In genomic region chr14:25713443-25713842, GRCm38 (mm10) we compare ENCODE assay signal across 11 mouse cellular contexts. TPM values are rescaled to one million over a fixed set of nuclear protein-coding genes. Genes with fewer than 3 reads are reported as not detected.
DNase-seq lines count a peak whose midpoint lies in the region; ATAC-seq and TF ChIP-seq lines count a peak whose summit lies in the region.
"Had no signal": no experiment of that assay in that cellular context is flagged by ENCODE, and none has a peak within 500 bp of the region (broad histone marks: within the 10 kb centered on the region; RNA-seq: fewer than 3 reads in every experiment).

No protein-coding gene starts in this region.

- no peak overlapping the region for H3K4me2 ChIP-seq in midbrain, postnatal 0 days (ENCODE audit: low read depth, low read length, poor library complexity, severe bottlenecking)
- H3K4me2 ChIP-seq: embryonic facial prominence, embryonic 13.5 days; stomach, embryonic 15.5 days had no signal

- no peak overlapping the region for H3K9ac ChIP-seq in MEL (ENCODE audit: control insufficient read depth, low read depth, low read length, poor library complexity, severe bottlenecking)
- H3K9ac ChIP-seq in midbrain, postnatal 0 days (replicated peaks; ENCODE audit: low read length, poor library complexity, severe bottlenecking), result no peak overlapping the region
- H3K9ac ChIP-seq: embryonic facial prominence, embryonic 13.5 days; stomach, embryonic 15.5 days had no signal

- peak in 2 of 3 experiments; percentile 50; a peak in 4 of 6 replicates for TF ChIP-seq CTCF in MEL (IDR thresholded peaks at IDR 0.05 in 2 of 3, conservative IDR thresholded peaks at IDR 0.05 in 1 of 3; ENCODE audit: control insufficient read depth in 1 of 3, insufficient read depth in 1 of 3, low read depth in 2 of 3, low read length in 3 of 3, poor library complexity in 1 of 3, severe bottlenecking in 1 of 3)
- TF ChIP-seq CTCF in midbrain, postnatal 0 days (IDR thresholded peaks at IDR 0.05), result peak; percentile 78

- TF ChIP-seq RAD21 in MEL (IDR thresholded peaks at IDR 0.05; ENCODE audit: low read depth, low read length), result peak; percentile 38

- no peak overlapping the region for H3K4me3 ChIP-seq in MEL (ENCODE audit: control insufficient read depth in 1 of 2, insufficient read depth in 1 of 2, low read depth in 2 of 2, low read length in 2 of 2)
- no peak overlapping the region for H3K4me3 ChIP-seq in midbrain, postnatal 0 days (ENCODE audit: low read depth, low read length)
- H3K4me3 ChIP-seq: embryonic facial prominence, embryonic 13.5 days; stomach, embryonic 15.5 days had no signal

- H3K27me3 ChIP-seq in MEL (ENCODE audit: control insufficient read depth in 1 of 2, insufficient read depth in 2 of 2, low read length in 2 of 2), result no peaks in the 10 kb centered on the region
- no peaks in the 10 kb centered on the region for H3K27me3 ChIP-seq in midbrain, postnatal 0 days (ENCODE audit: insufficient read depth, low read length)
- H3K27me3 ChIP-seq: embryonic facial prominence, embryonic 13.5 days; stomach, embryonic 15.5 days had no signal

- 11% methylated on average over 4 of the region's 4 CpGs for WGBS in midbrain, postnatal 0 days

- no peaks in the 10 kb centered on the region; a peak in 1 of 4 replicates for H3K36me3 ChIP-seq in MEL (ENCODE audit: control insufficient read depth in 1 of 2, insufficient read depth in 2 of 2, low read length in 2 of 2)
- H3K36me3 ChIP-seq in midbrain, postnatal 0 days (ENCODE audit: insufficient read depth, low read length), result no peaks in the 10 kb centered on the region
- H3K36me3 ChIP-seq: G1E; stomach, embryonic 15.5 days had no signal

- no peak for TF ChIP-seq EP300 in MEL (IDR thresholded peaks at IDR 0.05; ENCODE audit: low read depth in 1 of 2, low read length in 2 of 2)

- DNase-seq in embryo, embryonic 10 days (ENCODE audit: low spot score), result peak; percentile 73
- no peak for DNase-seq in embryo, embryonic 11 days
- peak; percentile 50 to 55 for DNase-seq in left cerebral cortex, postnatal 14 days (ENCODE audit: low spot score in 2 of 2)
- DNase-seq in left cerebral cortex, adult 8-10 months (ENCODE audit: low spot score in 2 of 2), result no peak
- no peak for DNase-seq in MEL (ENCODE audit: low read depth, low spot score)
- peak; percentile 62 for DNase-seq in midbrain, postnatal 0 days (ENCODE audit: low spot score)
- DNase-seq in urinary bladder, postnatal 4 days (ENCODE audit: low spot score in 2 of 2), result no peak
- DNase-seq in spleen, adult 12 weeks (ENCODE audit: low spot score), result no peak

- 0 out of 4 replicates have a peak, but pooled peaks cover 0 to 6% of the 10 kb centered on the region in 2 experiments for H3K4me1 ChIP-seq in MEL (ENCODE audit: control insufficient read depth in 1 of 2, insufficient read depth in 2 of 2, low read length in 2 of 2)
- H3K4me1 ChIP-seq in midbrain, postnatal 0 days (ENCODE audit: insufficient read depth, low read length), result no peaks in the 10 kb centered on the region

- intact Hi-C loops in left cerebral cortex, postnatal 14 days (cut with DNase I), result no loop called here

- ATAC-seq in midbrain, postnatal 0 days (ENCODE audit: low FRiP score), result no peak

- no peaks in the 10 kb centered on the region for H3K79me2 ChIP-seq in MEL (ENCODE audit: control insufficient read depth, insufficient read depth, low read length, poor library complexity)

- no peak for TF ChIP-seq POLR2A in MEL (IDR thresholded peaks at IDR 0.05; ENCODE audit: control insufficient read depth in 1 of 2, insufficient read depth in 1 of 2, low read depth in 1 of 2, low read length in 2 of 2, poor library complexity in 1 of 2)

- no peaks in the 10 kb centered on the region for H3K9me3 ChIP-seq in MEL (replicated peaks; ENCODE audit: insufficient read depth, low read length)
- no peaks in the 10 kb centered on the region for H3K9me3 ChIP-seq in midbrain, postnatal 0 days (ENCODE audit: low read length)
- H3K9me3 ChIP-seq: embryonic facial prominence, embryonic 13.5 days; G1E; stomach, embryonic 15.5 days had no signal

- H3K27ac ChIP-seq in MEL (ENCODE audit: control insufficient read depth, low read depth, low read length), result no peak overlapping the region
- no peak overlapping the region for H3K27ac ChIP-seq in midbrain, postnatal 0 days (ENCODE audit: low read depth, low read length)

TF ChIP-seq in MEL, 35 proteins besides CTCF, POLR2A, EP300 and RAD21:
- TF ChIP-seq JUND (IDR thresholded peaks at IDR 0.05; ENCODE audit: low read depth, low read length) (no peak), SMC3 (IDR thresholded peaks at IDR 0.05; ENCODE audit: low read depth, low read length) (peak; percentile 51), POLR2AphosphoS5 (IDR thresholded peaks at IDR 0.05; ENCODE audit: borderline replicate concordance, low read depth, low read length) (no peak), UBTF (IDR thresholded peaks at IDR 0.05; ENCODE audit: borderline replicate concordance, insufficient read depth, low read depth, low read length) (no peak), GABPA (IDR thresholded peaks at IDR 0.05; ENCODE audit: low read depth, low read length) (no peak)

RNA-seq across cellular contexts. Expression of gene Ppif, which starts 19.5 kb away (rescaled TPM):
- total RNA-seq in left cerebral cortex, postnatal 14 days (2021), result 10 to 100 TPM; 23.5 to 25.2 TPM
- total RNA-seq in left cerebral cortex, adult 8-10 months (2022), result 10 to 100 TPM; 25.5 to 26.8 (median 26.5) TPM
- 56.3 and 71.0 TPM in 2 replicates for total RNA-seq in MEL (2012; rRNA removed)
- polyA plus RNA-seq in MEL (2012; ENCODE audit: insufficient read depth in 1 of 2, insufficient read length in 2 of 2, low read depth in 1 of 2, low replicate concordance in 2 of 2, missing spikeins in 1 of 2), result 100 to 1,000 TPM; 127 to 128 TPM
- total RNA-seq in midbrain, postnatal 0 days (2014; rRNA removed), result 51.4 and 55.8 TPM in 2 replicates
- polyA plus RNA-seq in midbrain, postnatal 0 days (2015; fragmentation: Nextera tagmentation; extraction: Ambion mirVana), result 50.2 and 52.2 TPM in 2 replicates

RNA-seq across cellular contexts. Expression of gene Zcchc24, which starts 55.4 kb away (rescaled TPM):
- 10 to 100 TPM; 41.9 to 43.9 TPM for total RNA-seq in left cerebral cortex, postnatal 14 days (2021)
- total RNA-seq in left cerebral cortex, adult 8-10 months (2022), result 10 to 100 TPM; 51.5 to 58.0 (median 54.4) TPM
- total RNA-seq in MEL (2012; rRNA removed), result 1.8 and 2.3 TPM in 2 replicates
- 1 to 10 TPM in 1 of 2 experiments, not detected in 1; 8.7 TPM for polyA plus RNA-seq in MEL (2012; ENCODE audit: insufficient read depth in 1 of 2, insufficient read length in 2 of 2, low read depth in 1 of 2, low replicate concordance in 2 of 2, missing spikeins in 1 of 2)
- 28.3 and 34.3 TPM in 2 replicates for total RNA-seq in midbrain, postnatal 0 days (2014; rRNA removed)
- 13.9 and 15.3 TPM in 2 replicates for polyA plus RNA-seq in midbrain, postnatal 0 days (2015; fragmentation: Nextera tagmentation; extraction: Ambion mirVana)
- polyA plus RNA-seq: G1E had no signal

Comparison
In these comparisons a context has a peak if more than half of its experiments do, and no peak if none do; other contexts are left out.
1. DNase-seq: peak in embryo, embryonic 10 days (single experiment), left cerebral cortex, postnatal 14 days (2 of 2) and midbrain, postnatal 0 days (single experiment); none in embryo, embryonic 11 days (single experiment), left cerebral cortex, adult 8-10 months (0 of 2), MEL (single experiment), urinary bladder, postnatal 4 days (0 of 2) and spleen, adult 12 weeks (single experiment).